Mouse (Mus musculus) G1E (cell line): ENCODE data around the gene Pip4k2b. TPM values are rescaled to one million over a fixed set of nuclear protein-coding genes. Genes with fewer than 3 reads are reported as not detected.

Experiments
- ATAC-seq: 2 replicates; pipeline ENCODE4 v1.8.0; 2016; ENCODE audit warnings: mild to moderate bottlenecking; ENCODE audit not compliant: insufficient number of reproducible peaks, poor library complexity, low FRiP score, severe bottlenecking; ENCODE audit errors: extremely low read depth
- DNase-seq: peaks from one replicate; pipeline ENCODE4 v3.0.0; 2012; ENCODE audit warnings: low spot score
- H3K27me3 ChIP-seq: 2 replicates; pipeline ENCODE4 v1.6.1; 2012; ENCODE audit warnings: mild to moderate bottlenecking, low read length, inconsistent platforms; ENCODE audit not compliant: insufficient read depth
- H3K36me3 ChIP-seq: replicated peaks from 2 replicates; pipeline ENCODE3; 2012; ENCODE audit warnings: mild to moderate bottlenecking, inconsistent platforms
- H3K4me1 ChIP-seq: 2 replicates; pipeline ENCODE4 v1.6.1; 2012; ENCODE audit warnings: low read depth, low read length, inconsistent platforms, mixed read lengths; ENCODE audit not compliant: insufficient read depth
- H3K4me3 ChIP-seq: 2 replicates; pipeline ENCODE4 v1.5.1; 2012; ENCODE audit warnings: low read depth, mild to moderate bottlenecking, inconsistent platforms, low read length, moderate library complexity, mixed read lengths
- H3K9me3 ChIP-seq: replicated peaks from 2 replicates; pipeline ENCODE4 v1.6.1; 2012; ENCODE audit warnings: inconsistent platforms
- CTCF ChIP-seq: IDR thresholded peaks from 2 replicates; pipeline ENCODE4 v1.5.1; 2012; ENCODE audit warnings: low read depth, low read length, inconsistent platforms, mixed read lengths
- GATA1 ChIP-seq: IDR thresholded peaks from 2 replicates; pipeline ENCODE4 v1.6.1; 2012; ENCODE audit warnings: borderline replicate concordance, low read length, inconsistent platforms, mixed read lengths
- GATA2 ChIP-seq: IDR thresholded peaks from 2 replicates; pipeline ENCODE4 v1.6.1; 2012; ENCODE audit warnings: low read depth, low read length, inconsistent platforms, borderline replicate concordance
- POLR2AphosphoS5 ChIP-seq: IDR thresholded peaks from 2 replicates; pipeline ENCODE4 v1.6.1; 2012; ENCODE audit warnings: low read depth, low read length, inconsistent platforms; ENCODE audit not compliant: insufficient replicate concordance
- TAL1 ChIP-seq: conservative IDR thresholded peaks from 2 replicates; pipeline ENCODE4 v1.6.1; 2012; ENCODE audit warnings: low read depth, low read length, inconsistent platforms, mixed read lengths
- polyA plus RNA-seq: library from polyadenylated mRNA; stranded (reverse); fragments of >175 nt; gene quantifications from 2 replicates; pipeline ENCODE4 v1.2.3, GENCODE M21; 2012
- total RNA-seq, 2 experiments: library from RNA; stranded (forward) in 1 of 2; stranded (reverse) in 1 of 2; fragments of 200-1000 nt in 1 of 2; fragments of >200 nt in 1 of 2; fragmentation: Nextera tagmentation in 1 of 2; gene quantifications; 2 replicates each; pipeline ENCODE4 v1.2.3; 2014 to 2017

Pip4k2b gene
- total and polyA plus RNA-seq, 3 experiments: 16.7 to 25.6 (median 19.6) TPM

GRCm38 (mm10) chr11:97758942-97759341 lies 14.4 kb upstream of the Pip4k2b start:
- ATAC-seq (no peak), DNase-seq (no peak)
- Histone ChIP-seq H3K27me3 (no peaks in the 10 kb centered on the region), H3K36me3 (peaks cover 93% of the 10 kb centered on the region), H3K4me3 (no peak overlapping the region), H3K4me1 (peaks cover 9% of the 10 kb centered on the region), H3K9me3 (peaks cover 2% of the 10 kb centered on the region; the same call in 1 of the 2 replicates)
- TF ChIP-seq POLR2AphosphoS5 (no peak), GATA1 (no peak), CTCF (no peak), GATA2 (no peak), TAL1 (no peak)

DNA sequence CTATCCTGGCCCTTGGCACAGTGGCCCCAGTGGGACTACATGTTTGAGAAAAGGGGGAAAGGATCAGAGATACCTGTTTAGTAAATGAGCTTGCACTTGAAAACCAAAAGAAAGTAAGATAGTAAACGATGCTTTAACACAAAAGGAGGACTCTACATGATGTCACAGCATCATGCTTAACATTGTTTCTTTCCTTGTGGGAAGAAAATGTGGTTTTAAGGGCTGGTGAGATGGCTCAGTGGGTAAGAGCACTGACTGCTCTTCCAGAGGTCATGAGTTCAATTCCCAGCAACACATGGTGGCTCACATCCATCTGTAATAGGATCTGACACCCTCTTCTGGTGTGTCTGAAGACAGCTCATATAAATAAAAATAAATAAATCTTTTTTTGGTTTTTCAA lies 13.6 kb upstream of the Pip4k2b start:
- Histone ChIP-seq H3K4me1 (peaks cover 8% of the 10 kb centered on the region), H3K27me3 (no peaks in the 10 kb centered on the region; the same call in 1 of the 2 replicates), H3K9me3 (peaks cover 2% of the 10 kb centered on the region; the same call in 1 of the 2 replicates), H3K36me3 (peaks cover 94% of the 10 kb centered on the region), H3K4me3 (no peak overlapping the region)
- TF ChIP-seq CTCF: no peak
- no peak for TF ChIP-seq TAL1
- no peak for TF ChIP-seq POLR2AphosphoS5
- TF ChIP-seq GATA2: no peak
- TF ChIP-seq GATA1: no peak
- no peak for ATAC-seq
- DNase-seq: no peak

- DNase-seq: no peak
- peaks cover 5% of the 10 kb centered on the region for H3K9me3 ChIP-seq
- TF ChIP-seq CTCF (no peak), GATA1 (no peak), TAL1 (no peak), GATA2 (no peak), POLR2AphosphoS5 (no peak)
- no peaks in the 10 kb centered on the region; the same call in 1 of the 2 replicates for H3K27me3 ChIP-seq
- ATAC-seq: no peak
- H3K36me3 ChIP-seq: peaks cover 94% of the 10 kb centered on the region
- H3K4me3 ChIP-seq: no peak overlapping the region
- H3K4me1 ChIP-seq: peaks cover 8% of the 10 kb centered on the region
Measured at GRCm38 (mm10) chr11:97753277-97753676, 8.8 kb upstream of the Pip4k2b start.

DNA sequence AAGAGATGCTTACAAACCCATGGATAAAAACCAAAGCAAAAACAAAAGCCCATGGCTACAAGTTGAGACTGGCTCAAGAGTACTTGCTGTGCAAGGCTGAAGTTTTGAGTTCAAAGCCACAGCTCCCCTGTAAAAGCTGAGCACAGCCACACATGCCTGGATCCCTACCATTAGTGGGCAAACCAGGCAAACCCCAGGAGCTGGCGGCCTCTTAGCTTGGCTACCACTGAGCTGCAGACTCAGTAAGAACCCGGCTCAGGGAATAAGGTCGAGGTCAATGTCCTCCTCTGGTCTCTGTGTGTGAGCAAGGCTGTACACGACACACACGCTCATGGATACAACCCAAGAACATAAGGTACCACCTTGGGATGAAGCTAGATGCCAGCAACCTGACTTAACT lies 4.0 kb upstream of the Pip4k2b start:
- TF ChIP-seq POLR2AphosphoS5 (no peak), GATA1 (no peak), CTCF (no peak), GATA2 (no peak), TAL1 (no peak)
- no peak for ATAC-seq
- Histone ChIP-seq H3K4me1 (peaks cover 19% of the 10 kb centered on the region), H3K36me3 (peaks cover 74% of the 10 kb centered on the region), H3K27me3 (no peaks in the 10 kb centered on the region; the same call in 1 of the 2 replicates), H3K9me3 (peaks cover 5% of the 10 kb centered on the region), H3K4me3 (no peak overlapping the region)
- DNase-seq: no peak

DNA sequence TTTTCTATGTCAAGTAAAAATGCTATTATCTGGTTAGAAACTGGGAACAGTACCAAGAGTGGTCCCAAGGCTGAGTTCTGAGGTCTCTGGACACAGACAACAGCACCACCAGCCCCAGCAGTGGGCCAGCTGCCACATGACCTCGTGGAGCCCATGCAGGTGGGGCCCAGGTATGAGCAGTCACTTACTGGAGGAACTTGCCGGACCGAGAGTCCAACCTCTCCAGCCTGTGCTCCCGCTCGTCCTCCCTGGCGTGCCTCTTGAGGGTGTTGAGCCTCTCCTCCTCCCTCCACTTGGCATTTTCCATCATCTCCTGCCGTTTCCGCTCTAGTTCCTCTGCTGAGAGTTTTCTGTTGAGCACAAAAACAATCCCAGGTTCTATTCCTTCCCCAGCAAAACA lies 3.3 kb upstream of the Pip4k2b start:
- peaks cover 26% of the 10 kb centered on the region for H3K4me1 ChIP-seq
- DNase-seq (no peak), ATAC-seq (no peak)
- no peaks in the 10 kb centered on the region for H3K27me3 ChIP-seq
- H3K9me3 ChIP-seq: peaks cover 5% of the 10 kb centered on the region
- no peak for TF ChIP-seq GATA2
- TF ChIP-seq GATA1: no peak
- TF ChIP-seq POLR2AphosphoS5: no peak
- TF ChIP-seq CTCF: no peak
- no peak for TF ChIP-seq TAL1
- H3K4me3 ChIP-seq: no peak overlapping the region
- H3K36me3 ChIP-seq: peaks cover 70% of the 10 kb centered on the region

DNA sequence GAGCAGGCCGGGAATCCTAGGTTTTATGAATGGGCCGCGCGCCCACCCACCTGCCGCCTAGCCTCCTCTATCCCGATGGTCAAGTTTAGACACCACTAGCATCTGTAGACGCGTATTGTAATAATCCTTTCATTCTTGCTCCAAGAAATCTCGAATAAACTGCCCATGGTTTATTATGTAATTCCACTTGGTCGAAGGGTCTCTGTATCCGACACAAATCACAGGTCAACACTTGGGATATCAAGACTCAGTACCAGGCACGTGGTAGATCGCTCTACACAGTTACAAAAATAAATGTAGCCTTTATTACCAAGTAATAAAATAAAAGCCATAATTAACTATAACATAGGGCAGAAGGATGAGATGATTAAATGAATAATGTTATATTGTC lies 822 bp upstream of the Pip4k2b start:
- Histone ChIP-seq H3K36me3 (peaks cover 65% of the 10 kb centered on the region), H3K4me1 (peaks cover 39% of the 10 kb centered on the region), H3K4me3 (peak overlapping the region; percentile 92), H3K27me3 (no peaks in the 10 kb centered on the region), H3K9me3 (no peaks in the 10 kb centered on the region)
- TF ChIP-seq TAL1 (no peak), GATA1 (no peak), POLR2AphosphoS5 (no peak), GATA2 (no peak), CTCF (no peak)
- DNase-seq (no peak), ATAC-seq (no peak)

- DNase-seq (peak; percentile 99), ATAC-seq (peak; percentile 90)
- Histone ChIP-seq H3K4me3 (peak overlapping the region; percentile 92), H3K4me1 (peaks cover 43% of the 10 kb centered on the region), H3K9me3 (no peaks in the 10 kb centered on the region), H3K27me3 (no peaks in the 10 kb centered on the region), H3K36me3 (peaks cover 65% of the 10 kb centered on the region)
- TF ChIP-seq GATA1: no peak
- TF ChIP-seq TAL1: no peak
- no peak for TF ChIP-seq GATA2
- no peak for TF ChIP-seq CTCF
- no peak for TF ChIP-seq POLR2AphosphoS5
Measured at GRCm38 (mm10) chr11:97744718-97745330, 320 bp upstream of the Pip4k2b start.
